Mouse (Mus musculus): ENCODE data around the gene Cacng5. TPM values are rescaled to one million over a fixed set of nuclear protein-coding genes. Genes with fewer than 3 reads are reported as not detected.

The Cacng5 gene
- 10 to 100 TPM; 14.4 to 17.0 (median 15.6) TPM for total RNA-seq (2022)

- DNase-seq (ENCODE audit: low spot score in 2 of 2), result no peak
Observed at GRCm38 (mm10) chr11:107914634-107915226, at the start of gene Cacng5. TSS of gene Cacng5 (minus strand) at chr11:107915055.

DNA sequence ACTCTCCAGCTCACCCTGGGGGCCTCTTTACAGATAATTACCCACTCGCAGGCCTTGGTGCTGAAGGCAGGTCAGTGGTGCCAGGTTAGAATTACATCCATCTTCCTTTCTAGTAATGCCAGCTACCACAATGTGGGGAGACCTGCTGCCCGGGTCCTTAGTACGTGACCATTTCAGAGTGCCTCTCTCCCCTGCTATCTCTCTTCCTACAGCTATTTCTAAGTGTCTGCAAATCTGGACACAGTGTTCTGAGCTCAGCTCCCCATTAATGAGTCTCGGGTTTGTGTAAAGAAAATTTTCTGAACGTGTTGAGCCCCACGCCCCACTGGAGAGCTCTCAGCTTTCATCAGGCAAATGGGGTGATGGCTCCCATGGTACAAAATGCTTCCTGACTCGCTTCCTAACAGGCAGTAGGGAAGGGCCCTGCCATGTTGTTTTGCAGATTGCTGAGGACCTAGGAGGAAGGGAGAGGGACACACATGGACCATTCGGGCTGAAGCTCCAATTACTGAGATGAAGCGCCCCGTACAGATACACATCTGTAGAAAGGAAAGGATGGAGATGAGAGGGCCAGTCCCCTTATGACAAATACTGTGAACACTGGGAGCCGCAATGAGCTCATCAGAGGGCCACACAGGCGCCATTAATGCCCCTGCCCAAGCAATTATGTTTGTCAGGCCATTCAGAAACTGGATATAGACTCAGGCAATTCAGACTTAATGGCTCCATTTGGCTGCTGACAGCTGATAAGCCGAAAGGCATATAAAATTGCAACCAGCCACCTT is 42.9 kb upstream of the Cacng5 start:
- no peak for DNase-seq (ENCODE audit: low spot score in 2 of 2)

DNA sequence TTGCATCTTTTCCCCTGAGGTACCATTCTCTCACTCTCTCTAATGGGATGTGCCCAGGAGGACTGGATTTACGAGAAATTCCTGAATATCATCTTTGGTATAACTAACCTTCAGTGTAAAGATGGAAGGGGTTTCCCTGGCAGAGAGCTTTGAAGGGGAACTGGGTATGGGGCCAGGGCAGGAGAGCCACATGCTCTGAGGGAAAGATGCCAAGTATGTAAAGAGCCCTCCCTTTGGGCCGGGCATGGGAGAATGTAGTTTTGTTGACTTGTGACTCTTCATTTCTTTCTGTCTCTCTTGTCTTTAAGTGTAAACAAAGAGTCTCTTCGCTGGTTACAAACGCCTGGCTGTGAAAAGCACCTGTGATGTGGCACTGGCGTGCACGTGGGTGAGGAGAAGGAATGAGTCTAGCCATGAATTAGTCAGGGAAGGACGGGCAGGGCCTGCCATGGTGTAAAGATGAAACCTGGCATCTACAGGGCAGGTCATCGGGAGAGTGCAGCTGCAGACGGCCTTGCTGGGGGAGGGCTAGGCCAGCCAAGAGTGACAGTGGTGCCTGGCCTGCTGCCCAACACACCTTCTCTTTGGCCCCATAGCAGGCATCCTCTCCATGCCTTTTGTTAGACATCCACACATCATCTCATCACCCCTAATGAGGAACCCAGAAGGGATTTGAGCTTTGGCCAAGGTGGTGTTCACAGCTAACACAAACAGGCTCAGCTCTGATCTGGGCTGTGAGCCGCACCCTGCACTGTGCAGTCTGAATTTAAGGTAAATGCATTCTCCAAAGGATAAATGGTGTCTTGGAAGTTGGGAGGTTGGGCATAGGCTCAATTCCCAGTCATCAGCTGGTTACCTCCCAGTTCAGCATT is 40.6 kb upstream of the Cacng5 start:
- no peak for DNase-seq (ENCODE audit: low spot score in 2 of 2)

DNA sequence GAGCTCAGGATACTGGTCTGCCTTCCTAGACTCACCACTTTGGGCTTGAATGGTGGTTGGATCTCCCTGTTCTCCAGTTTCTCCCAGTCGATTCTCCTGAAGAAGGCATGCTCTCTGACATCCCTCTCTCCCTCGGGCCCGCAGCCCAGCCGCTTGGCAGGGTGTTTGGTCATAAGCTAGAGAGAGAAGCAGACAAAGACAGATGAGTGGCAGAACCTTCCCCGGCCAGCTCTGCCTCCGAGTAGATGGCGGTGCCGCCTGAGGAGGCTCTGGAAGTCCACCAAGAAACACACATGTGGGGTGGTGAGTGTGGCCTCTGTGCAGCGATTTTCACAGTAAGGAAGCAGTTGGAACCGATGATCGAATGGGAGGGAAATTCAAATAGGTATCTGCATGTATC is 36.6 kb upstream of the Cacng5 start:
- DNase-seq (ENCODE audit: low spot score in 2 of 2), result no peak

- no peak for DNase-seq (ENCODE audit: low spot score in 2 of 2)
Observed at GRCm38 (mm10) chr11:107950658-107951057, 35.8 kb upstream of the Cacng5 start.

DNA sequence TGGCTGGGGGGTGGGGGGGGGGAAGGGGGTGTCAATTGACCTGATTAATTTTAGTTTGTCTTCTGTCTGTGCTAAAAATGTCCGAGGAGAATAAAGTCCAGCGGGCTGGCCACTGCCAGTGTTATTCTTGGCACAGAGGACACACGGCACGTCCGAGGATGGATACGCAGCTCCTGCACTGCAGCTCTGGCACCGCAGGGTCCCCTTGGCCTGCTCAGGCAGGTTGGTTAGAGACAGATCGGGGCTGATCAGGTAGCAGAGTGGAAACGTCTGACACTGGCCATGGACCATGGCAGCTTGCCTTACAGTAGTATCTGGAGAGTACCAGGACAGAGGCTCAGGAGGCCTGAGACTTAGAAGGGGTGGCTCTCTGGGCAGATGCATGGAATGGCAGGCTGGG is 35.4 kb upstream of the Cacng5 start:
- no peak for DNase-seq (ENCODE audit: low spot score in 2 of 2)

- DNase-seq (ENCODE audit: low spot score in 2 of 2), result no peak
Observed at GRCm38 (mm10) chr11:107947951-107948350, 33.1 kb upstream of the Cacng5 start.

- DNase-seq (ENCODE audit: low spot score in 2 of 2), result no peak
Observed at GRCm38 (mm10) chr11:107946823-107947222, 32.0 kb upstream of the Cacng5 start.

GRCm38 (mm10) chr11:107936929-107937328 is 22.1 kb upstream of the Cacng5 start:
- no peak for DNase-seq (ENCODE audit: low spot score in 2 of 2)

DNA sequence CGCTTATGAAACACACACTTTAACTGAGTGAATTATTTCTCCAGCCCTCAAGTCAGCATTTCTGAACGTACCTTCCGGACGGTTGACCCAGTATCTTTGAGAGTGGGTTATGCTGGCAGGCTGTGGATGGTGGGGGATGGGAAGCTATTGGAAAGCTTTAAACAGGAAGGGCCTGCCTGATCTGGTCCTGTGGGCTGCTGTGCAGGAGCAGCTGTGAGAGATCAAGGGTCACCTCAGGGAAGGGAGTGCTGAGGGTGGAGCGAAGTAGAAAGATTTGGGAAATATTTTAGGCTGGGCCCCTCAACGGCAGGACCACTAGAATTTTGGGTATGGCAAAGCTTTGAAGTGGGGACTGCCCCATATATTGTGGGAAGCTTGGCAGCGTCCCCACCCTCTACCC is 16.9 kb upstream of the Cacng5 start:
- DNase-seq (ENCODE audit: low spot score in 2 of 2), result no peak

DNA sequence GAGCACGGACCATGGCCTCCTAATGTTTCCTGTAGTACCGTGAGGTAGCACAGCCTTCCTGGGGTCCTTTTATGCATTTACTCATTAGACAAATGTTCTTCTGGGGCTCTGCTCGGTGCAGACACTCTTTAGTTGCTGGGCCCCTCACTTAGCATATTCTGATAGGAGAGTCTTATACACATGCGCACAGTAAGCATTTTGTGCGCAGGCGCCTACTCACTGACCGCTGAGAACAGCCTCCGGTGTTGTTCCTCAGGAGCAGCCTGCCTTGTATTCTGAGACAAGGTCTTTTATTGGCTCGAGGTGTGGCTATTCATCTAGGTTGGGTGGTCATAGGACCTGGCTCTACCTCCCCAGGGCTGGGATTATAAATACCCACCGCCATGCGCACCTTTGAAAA is 16.4 kb upstream of the Cacng5 start:
- DNase-seq (ENCODE audit: low spot score in 2 of 2), result no peak

GRCm38 (mm10) chr11:107929712-107930111 is 14.9 kb upstream of the Cacng5 start:
- DNase-seq (ENCODE audit: low spot score in 2 of 2), result no peak

DNA sequence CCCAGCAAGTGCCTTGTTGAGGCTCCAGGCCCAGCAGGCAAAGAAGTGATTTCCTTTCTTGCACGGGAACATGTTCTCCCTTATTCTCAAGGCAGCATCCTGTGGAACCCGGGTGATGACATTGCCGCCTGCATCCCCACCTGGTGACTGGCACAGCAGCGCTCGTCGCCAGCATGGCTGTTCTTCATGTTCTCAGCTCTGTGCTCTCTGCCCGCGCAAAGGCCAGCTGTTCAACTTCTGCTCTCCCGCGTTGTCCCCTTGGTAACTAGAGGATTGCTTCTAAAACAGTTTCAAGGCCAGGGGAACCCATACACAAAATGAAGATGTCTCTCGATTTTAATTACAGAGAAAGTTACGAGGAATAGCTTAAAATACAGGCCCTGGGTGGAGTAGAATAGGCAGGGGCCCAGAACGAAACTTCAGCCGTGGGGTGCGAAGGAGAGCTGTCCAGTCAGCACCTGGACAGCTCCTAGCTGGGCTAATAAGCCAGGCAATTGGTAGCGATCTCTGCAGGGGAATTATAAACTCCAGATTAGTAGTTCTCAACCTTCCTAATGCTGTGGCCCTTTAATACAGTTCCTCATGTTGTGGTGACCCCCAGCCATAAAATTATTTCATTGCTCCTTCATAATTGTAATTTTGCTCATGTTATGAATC is 5.1 kb upstream of the Cacng5 start:
- DNase-seq (ENCODE audit: low spot score in 2 of 2), result no peak

- DNase-seq (ENCODE audit: low spot score in 2 of 2), result peak in 1 of 2 experiments; percentile 41
Observed at GRCm38 (mm10) chr11:107917721-107918235, 2.9 kb upstream of the Cacng5 start.

DNA sequence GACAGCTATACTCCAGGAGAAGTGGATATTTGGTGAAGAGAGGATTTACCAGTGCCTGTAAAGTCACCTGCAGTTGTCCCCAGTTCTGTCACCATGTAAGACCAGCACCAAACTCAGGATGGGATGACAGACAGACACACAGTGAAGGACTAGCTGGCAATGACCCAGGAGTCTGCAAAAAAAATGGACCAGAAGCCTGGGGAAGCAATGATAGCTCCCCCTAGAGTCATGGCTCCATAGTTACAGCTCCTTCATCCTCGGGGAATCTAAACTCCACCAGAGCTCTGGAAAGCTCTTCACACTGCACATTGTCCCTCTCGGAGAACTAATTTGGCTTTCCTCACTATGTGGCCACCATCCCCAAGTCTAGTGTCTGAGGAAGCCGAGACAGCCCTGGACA is 1.5 kb downstream of the Cacng5 start:
- no peak for DNase-seq (ENCODE audit: low spot score in 2 of 2)

DNA sequence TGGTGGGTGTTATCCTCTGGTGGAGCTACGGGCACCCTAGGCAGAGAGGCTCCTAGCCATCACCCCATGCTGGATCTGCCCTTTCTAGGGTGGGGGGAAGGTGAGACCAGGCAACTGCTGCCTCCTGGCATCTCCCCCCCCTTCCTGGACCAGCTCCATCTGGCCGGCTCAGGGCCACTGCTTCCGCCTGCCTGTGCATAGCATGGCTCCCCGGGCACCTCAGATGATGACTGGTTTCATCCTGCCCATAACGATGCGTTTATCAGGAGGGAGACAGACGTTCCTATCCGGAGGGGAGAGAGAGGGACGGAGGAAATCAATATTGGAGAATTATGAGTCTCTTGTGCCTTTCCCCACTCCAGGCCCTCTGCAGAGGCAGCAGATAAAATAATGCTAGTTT is 9.5 kb downstream of the Cacng5 start:
- no peak for DNase-seq (ENCODE audit: low spot score in 2 of 2)

DNA sequence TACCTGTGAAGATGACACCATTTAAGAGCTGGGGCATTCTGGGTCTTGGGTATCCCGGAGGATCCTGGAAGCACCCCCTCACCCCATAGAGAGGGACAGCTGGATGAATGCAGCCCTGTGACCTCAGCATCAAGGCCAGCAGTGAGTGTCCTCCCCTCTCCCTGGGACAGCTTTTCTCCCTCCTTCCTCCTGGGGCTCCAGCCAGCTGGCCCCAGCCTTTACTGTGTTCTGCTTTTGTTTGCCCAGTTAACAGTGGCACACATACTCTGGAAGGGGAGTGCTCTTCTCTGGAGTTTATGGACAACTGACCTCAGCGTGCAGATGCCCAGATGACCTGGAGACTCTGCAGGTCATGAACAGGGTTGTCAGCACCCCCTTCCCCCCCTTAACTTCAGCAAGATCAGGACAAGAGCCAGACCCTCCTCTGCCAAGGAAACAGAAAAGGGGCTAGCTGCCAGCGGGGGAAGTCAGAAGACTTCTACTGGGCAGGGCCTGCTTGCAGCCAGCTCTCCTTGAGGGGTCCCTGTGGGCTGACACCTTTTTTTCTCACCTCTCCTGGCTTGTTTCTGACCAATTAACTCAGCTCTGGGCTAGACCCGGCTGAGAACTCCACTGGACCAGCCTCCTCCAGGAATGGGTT is 10.8 kb downstream of the Cacng5 start:
- no peak for DNase-seq (ENCODE audit: low spot score in 2 of 2)

- DNase-seq (ENCODE audit: low spot score in 2 of 2), result no peak
Observed at GRCm38 (mm10) chr11:107900470-107900869, 14.4 kb downstream of the Cacng5 start.

- no peak for DNase-seq (ENCODE audit: low spot score in 2 of 2)
Observed at GRCm38 (mm10) chr11:107898698-107899097, 16.2 kb downstream of the Cacng5 start.

- DNase-seq (ENCODE audit: low spot score in 2 of 2), result no peak
Observed at GRCm38 (mm10) chr11:107895635-107896034, 19.2 kb downstream of the Cacng5 start.

DNA sequence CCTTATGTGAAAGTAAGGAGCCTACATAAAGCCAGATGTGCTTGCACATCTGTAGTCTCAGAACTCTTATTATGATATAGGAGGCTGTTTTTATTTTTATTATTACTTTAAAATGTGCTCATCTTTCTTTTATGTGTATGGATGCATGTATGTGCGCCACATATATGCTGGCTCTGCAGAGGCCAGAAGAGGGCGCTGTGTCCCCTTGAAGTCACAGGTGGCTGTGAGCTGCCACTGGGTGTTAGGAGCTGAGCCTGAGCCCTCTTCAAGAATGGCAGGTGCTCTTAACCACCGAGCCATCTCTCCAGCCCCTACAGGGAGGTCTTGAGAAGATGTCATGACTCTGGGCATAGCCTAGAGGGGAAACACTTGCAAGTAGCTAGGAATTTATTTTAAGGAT is 23.5 kb downstream of the Cacng5 start:
- no peak for DNase-seq (ENCODE audit: low spot score in 2 of 2)

Measured in left cerebral cortex, adult 8-10 months (tissue).